Mouse (Mus musculus): Measurements from ENCODE around the gene Tat. TPM values are rescaled to one million over a fixed set of nuclear protein-coding genes. Genes with fewer than 3 reads are reported as not detected.

Gene Tat
- polyA plus RNA-seq, 1 experiment: not detected

DNA sequence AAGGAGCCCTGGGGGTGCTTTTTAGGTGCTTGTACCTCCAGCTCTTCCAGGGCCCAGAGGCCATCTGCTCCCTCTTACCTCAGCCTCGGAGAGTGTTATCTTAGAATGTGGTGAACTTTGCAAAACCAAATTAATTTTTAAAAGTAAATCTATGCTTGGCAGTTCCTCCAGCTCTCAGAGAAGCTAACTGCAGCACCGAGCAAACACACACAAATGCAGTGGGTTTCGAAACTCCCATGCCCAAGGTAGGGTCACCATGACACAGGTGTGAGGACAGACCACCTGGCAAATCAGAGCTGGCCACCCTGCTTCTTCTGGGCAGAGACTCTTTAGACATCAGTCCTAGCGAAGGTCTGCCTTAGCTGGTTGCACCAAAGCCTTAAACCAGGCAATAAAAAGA, 17.3 kb upstream of the Tat start:
- no peak overlapping the region for H3K4me3 ChIP-seq (ENCODE audit: insufficient read depth, low read length)
- TF ChIP-seq CTCF (IDR thresholded peaks at IDR 0.05; ENCODE audit: extremely low read depth, insufficient read depth, low read length): no peak
- TF ChIP-seq POLR2A (IDR thresholded peaks at IDR 0.05; ENCODE audit: extremely low read depth, insufficient read depth, low read length): no peak
- H3K27ac ChIP-seq (ENCODE audit: insufficient read depth, low read length): no peak overlapping the region
- H3K4me1 ChIP-seq (ENCODE audit: control insufficient read depth, insufficient read depth, low read length): no peaks in the 10 kb centered on the region

GRCm38 (mm10) chr8:109979339-109979738, 10.9 kb upstream of the Tat start:
- Histone ChIP-seq H3K27ac (ENCODE audit: insufficient read depth, low read length) (no peak overlapping the region), H3K4me3 (ENCODE audit: insufficient read depth, low read length) (no peak overlapping the region), H3K4me1 (ENCODE audit: control insufficient read depth, insufficient read depth, low read length) (no peaks in the 10 kb centered on the region)
- TF ChIP-seq CTCF (IDR thresholded peaks at IDR 0.05; ENCODE audit: extremely low read depth, insufficient read depth, low read length): no peak
- TF ChIP-seq POLR2A (IDR thresholded peaks at IDR 0.05; ENCODE audit: extremely low read depth, insufficient read depth, low read length): no peak

DNA sequence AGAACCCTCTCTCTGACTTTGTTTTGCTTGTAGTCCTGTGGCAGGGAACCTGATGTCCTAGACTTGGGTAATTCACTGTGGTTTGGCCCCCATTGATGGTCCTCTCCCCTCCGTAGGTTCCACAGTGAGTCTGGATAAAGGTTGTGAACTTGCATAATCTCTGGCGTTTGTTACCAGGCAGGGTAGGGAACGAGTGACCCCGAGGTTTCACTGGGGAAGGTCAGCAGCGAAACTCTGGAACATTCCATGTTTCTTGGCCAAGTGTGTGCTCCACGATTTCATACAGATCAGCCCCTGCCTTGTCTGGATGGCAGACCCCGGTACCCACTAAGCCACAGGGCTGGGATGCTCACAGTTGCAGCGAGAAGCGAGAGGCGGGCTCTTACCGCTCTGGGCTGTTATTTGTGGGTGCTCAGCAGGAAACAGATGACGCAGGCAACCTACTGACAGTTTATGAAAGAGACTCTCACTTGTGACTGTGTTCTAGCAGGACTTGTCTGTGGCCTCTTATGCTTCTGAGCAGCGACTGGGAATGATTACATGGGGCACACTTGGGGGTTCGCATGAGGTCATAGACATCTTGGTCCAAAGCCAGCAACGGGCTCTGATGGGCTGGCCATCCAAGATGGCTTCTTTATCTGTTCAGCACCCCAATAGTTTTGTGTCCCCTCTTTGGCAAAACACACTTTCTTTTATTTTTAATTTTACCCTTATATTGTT, 7.7 kb upstream of the Tat start:
- Histone ChIP-seq H3K4me1 (ENCODE audit: control insufficient read depth, insufficient read depth, low read length) (no peaks in the 10 kb centered on the region), H3K27ac (ENCODE audit: insufficient read depth, low read length) (no peak overlapping the region), H3K4me3 (ENCODE audit: insufficient read depth, low read length) (no peak overlapping the region)
- TF ChIP-seq CTCF (IDR thresholded peaks at IDR 0.05; ENCODE audit: extremely low read depth, insufficient read depth, low read length) (no peak), POLR2A (IDR thresholded peaks at IDR 0.05; ENCODE audit: extremely low read depth, insufficient read depth, low read length) (no peak)

DNA sequence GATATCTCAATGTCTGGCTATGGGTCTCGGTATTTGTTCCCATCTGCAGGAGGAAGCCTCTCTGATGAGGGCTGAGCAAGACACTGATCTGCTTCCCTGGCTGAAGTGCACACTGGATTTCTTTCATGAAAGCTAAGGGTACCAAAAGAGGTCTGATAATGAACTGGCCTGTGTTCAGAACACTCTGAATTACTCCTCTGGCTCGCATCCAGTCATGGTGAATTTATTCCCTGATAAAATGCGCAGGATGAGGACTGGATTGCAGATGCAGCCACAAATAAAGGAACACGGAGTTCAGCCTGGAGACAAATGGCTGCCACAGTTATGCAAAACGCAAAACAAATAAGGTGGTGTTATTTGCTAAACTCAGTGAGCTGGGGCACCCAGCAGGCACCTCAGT, 6.3 kb upstream of the Tat start:
- no peak overlapping the region for H3K4me3 ChIP-seq (ENCODE audit: insufficient read depth, low read length)
- peak overlapping the region; percentile 25; the same call in 1 of the 2 replicates for H3K27ac ChIP-seq (ENCODE audit: insufficient read depth, low read length)
- TF ChIP-seq CTCF (IDR thresholded peaks at IDR 0.05; ENCODE audit: extremely low read depth, insufficient read depth, low read length) (no peak), POLR2A (IDR thresholded peaks at IDR 0.05; ENCODE audit: extremely low read depth, insufficient read depth, low read length) (no peak)
- H3K4me1 ChIP-seq (ENCODE audit: control insufficient read depth, insufficient read depth, low read length): no peaks in the 10 kb centered on the region

- Histone ChIP-seq H3K4me1 (ENCODE audit: control insufficient read depth, insufficient read depth, low read length) (no peaks in the 10 kb centered on the region), H3K27ac (ENCODE audit: insufficient read depth, low read length) (no peak overlapping the region), H3K4me3 (ENCODE audit: insufficient read depth, low read length) (no peak overlapping the region)
- no peak for TF ChIP-seq CTCF (IDR thresholded peaks at IDR 0.05; ENCODE audit: extremely low read depth, insufficient read depth, low read length)
- no peak for TF ChIP-seq POLR2A (IDR thresholded peaks at IDR 0.05; ENCODE audit: extremely low read depth, insufficient read depth, low read length)
Measured at GRCm38 (mm10) chr8:109986384-109986783, 3.9 kb upstream of the Tat start.

DNA sequence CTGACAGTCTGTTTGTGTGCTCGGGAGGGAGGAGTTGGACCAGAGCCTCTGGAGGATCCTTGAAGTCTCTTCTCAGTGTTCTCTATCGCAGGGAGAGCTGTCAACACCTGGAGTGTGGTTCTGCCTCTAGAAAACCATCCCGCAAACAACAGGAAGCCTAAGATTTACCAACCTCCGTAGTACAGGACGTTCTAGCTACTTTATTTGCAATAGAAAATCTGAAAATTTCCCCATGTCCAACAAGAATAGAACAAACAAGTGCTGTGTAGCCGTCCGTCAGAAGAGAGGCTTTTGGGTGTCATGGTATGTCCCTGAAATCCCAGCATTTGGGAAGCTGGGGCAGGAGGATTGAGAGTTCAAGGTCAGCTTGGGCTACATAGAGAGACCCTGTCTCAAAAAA, 2.5 kb upstream of the Tat start:
- Histone ChIP-seq H3K4me3 (ENCODE audit: insufficient read depth, low read length) (no peak overlapping the region), H3K27ac (ENCODE audit: insufficient read depth, low read length) (no peak overlapping the region), H3K4me1 (ENCODE audit: control insufficient read depth, insufficient read depth, low read length) (no peaks in the 10 kb centered on the region)
- TF ChIP-seq POLR2A (IDR thresholded peaks at IDR 0.05; ENCODE audit: extremely low read depth, insufficient read depth, low read length) (no peak), CTCF (IDR thresholded peaks at IDR 0.05; ENCODE audit: extremely low read depth, insufficient read depth, low read length) (no peak)

- no peaks in the 10 kb centered on the region for H3K4me1 ChIP-seq (ENCODE audit: control insufficient read depth, insufficient read depth, low read length)
- TF ChIP-seq POLR2A (IDR thresholded peaks at IDR 0.05; ENCODE audit: extremely low read depth, insufficient read depth, low read length): no peak
- no peak for TF ChIP-seq CTCF (IDR thresholded peaks at IDR 0.05; ENCODE audit: extremely low read depth, insufficient read depth, low read length)
- H3K4me3 ChIP-seq (ENCODE audit: insufficient read depth, low read length): no peak overlapping the region
- no peak overlapping the region for H3K27ac ChIP-seq (ENCODE audit: insufficient read depth, low read length)
Measured at GRCm38 (mm10) chr8:109989151-109989550, 1.1 kb upstream of the Tat start.

DNA sequence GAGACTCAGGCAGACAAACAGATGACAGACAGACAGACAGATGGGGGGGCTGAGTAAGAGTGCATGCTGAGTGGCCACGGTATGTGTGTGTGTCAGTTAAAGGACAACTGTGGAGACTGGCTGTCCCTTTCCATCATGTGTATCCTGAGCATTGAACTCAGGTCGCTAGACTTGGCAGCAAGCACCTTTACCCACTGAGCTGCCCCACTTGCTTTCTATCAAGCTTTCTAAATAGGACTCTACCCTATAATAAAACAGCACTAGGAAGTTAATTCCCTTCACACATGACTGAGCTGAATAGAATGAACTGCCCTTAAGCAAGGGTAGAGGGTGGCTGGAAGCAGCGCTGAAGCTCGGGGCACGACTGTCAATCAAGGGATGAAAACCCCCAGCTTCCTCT, 1.9 kb downstream of the Tat start:
- Histone ChIP-seq H3K4me3 (ENCODE audit: insufficient read depth, low read length) (no peak overlapping the region), H3K4me1 (ENCODE audit: control insufficient read depth, insufficient read depth, low read length) (no peaks in the 10 kb centered on the region), H3K27ac (ENCODE audit: insufficient read depth, low read length) (no peak overlapping the region)
- no peak for TF ChIP-seq CTCF (IDR thresholded peaks at IDR 0.05; ENCODE audit: extremely low read depth, insufficient read depth, low read length)
- TF ChIP-seq POLR2A (IDR thresholded peaks at IDR 0.05; ENCODE audit: extremely low read depth, insufficient read depth, low read length): no peak

- no peaks in the 10 kb centered on the region for H3K4me1 ChIP-seq (ENCODE audit: control insufficient read depth, insufficient read depth, low read length)
- TF ChIP-seq CTCF (IDR thresholded peaks at IDR 0.05; ENCODE audit: extremely low read depth, insufficient read depth, low read length) (no peak), POLR2A (IDR thresholded peaks at IDR 0.05; ENCODE audit: extremely low read depth, insufficient read depth, low read length) (no peak)
- H3K4me3 ChIP-seq (ENCODE audit: insufficient read depth, low read length): no peak overlapping the region
- H3K27ac ChIP-seq (ENCODE audit: insufficient read depth, low read length): no peak overlapping the region
Measured at GRCm38 (mm10) chr8:109992951-109993350, 2.7 kb downstream of the Tat start.

DNA sequence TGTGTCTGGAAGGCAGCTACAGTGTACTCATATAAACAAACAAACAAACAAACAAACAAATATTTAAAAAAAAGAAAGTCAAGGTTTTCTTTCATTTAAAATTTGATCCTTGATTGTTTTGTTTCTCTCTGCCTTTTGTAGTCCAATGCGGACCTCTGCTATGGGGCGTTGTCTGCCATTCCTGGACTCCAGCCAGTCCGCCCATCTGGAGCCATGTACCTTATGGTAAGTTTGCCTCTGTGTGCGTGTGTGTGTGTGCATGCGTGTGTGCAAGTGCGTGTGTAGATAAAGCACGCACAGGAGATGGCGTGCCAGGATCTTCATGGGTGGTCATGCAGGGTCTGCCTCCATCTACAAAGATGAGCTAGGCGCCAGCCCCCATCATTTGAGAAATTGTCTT, 7.1 kb downstream of the Tat start:
- TF ChIP-seq POLR2A (IDR thresholded peaks at IDR 0.05; ENCODE audit: extremely low read depth, insufficient read depth, low read length) (no peak), CTCF (IDR thresholded peaks at IDR 0.05; ENCODE audit: extremely low read depth, insufficient read depth, low read length) (no peak)
- Histone ChIP-seq H3K4me3 (ENCODE audit: insufficient read depth, low read length) (no peak overlapping the region), H3K27ac (ENCODE audit: insufficient read depth, low read length) (no peak overlapping the region), H3K4me1 (ENCODE audit: control insufficient read depth, insufficient read depth, low read length) (no peaks in the 10 kb centered on the region)
